Mouse (Mus musculus): ENCODE measurements around the gene Gm4924. TPM values are rescaled to one million over a fixed set of nuclear protein-coding genes. Genes with fewer than 3 reads are reported as not detected.

The Gm4924 gene
- 1.9 and 2.3 TPM in 2 replicates for polyA plus RNA-seq (2015; fragmentation: Nextera tagmentation; extraction: Ambion mirVana)

GRCm38 (mm10) chr10:82354083-82355010, at the start of gene Gm4924:
Gm4924 (plus strand) TSS chr10:82354255.

GRCm38 (mm10) chr10:82316482-82316881, 37.6 kb upstream of the Gm4924 start, which contains the start of gene 4932415D10Rik:
4932415D10Rik (minus strand) TSS chr10:82316582.

Other genes starting within 250 kb of the Gm4924 start
- 2.2 and 3.4 TPM in 2 replicates for gene AU041133, start 226.2 kb upstream of the Gm4924 start, polyA plus RNA-seq (2015; fragmentation: Nextera tagmentation; extraction: Ambion mirVana)
- 2.9 and 3.7 TPM in 2 replicates for gene Zfp938, start 113.0 kb upstream of the Gm4924 start, polyA plus RNA-seq (2015; fragmentation: Nextera tagmentation; extraction: Ambion mirVana)
- not detected in 2 replicates for gene 4932415D10Rik, start 37.7 kb upstream of the Gm4924 start, polyA plus RNA-seq (2015; fragmentation: Nextera tagmentation; extraction: Ambion mirVana)
- not detected in 2 replicates for gene Gm1553, start 138.4 kb downstream of the Gm4924 start, polyA plus RNA-seq (2015; fragmentation: Nextera tagmentation; extraction: Ambion mirVana)

Data from spleen, postnatal 0 days (tissue).